Mouse (Mus musculus) hindbrain, embryonic 16.5 days (tissue): ENCODE data around the gene Shisa2. TPM values are rescaled to one million over a fixed set of nuclear protein-coding genes. Genes with fewer than 3 reads are reported as not detected.

Source experiments
- ATAC-seq: fragments of 200-750 bp; cut with Nextera tagmentation; 2 replicates; pipeline ENCODE4 v1.8.0; 2017; ENCODE audit warnings: moderate TSS enrichment, moderate library complexity
- H3K27ac ChIP-seq: fragments of 300-500 bp; sonication (generic); 2 replicates; pipeline ENCODE4 v1.5.1; 2014; ENCODE audit warnings: low read depth, mild to moderate bottlenecking, control low read depth, low read length, moderate library complexity
- H3K27me3 ChIP-seq: fragments of 300-500 bp; sonication (generic); replicated peaks from 2 replicates; pipeline ENCODE4 v1.6.1; 2014; ENCODE audit warnings: low read length; ENCODE audit not compliant: control insufficient read depth, insufficient read depth
- H3K36me3 ChIP-seq: fragments of 300-500 bp; sonication (generic); 2 replicates; pipeline ENCODE4 v1.6.1; 2014; ENCODE audit warnings: mild to moderate bottlenecking, low read length, moderate library complexity, mixed read lengths; ENCODE audit not compliant: control insufficient read depth, insufficient read depth
- H3K4me1 ChIP-seq: fragments of 300-500 bp; sonication (generic); 2 replicates; pipeline ENCODE4 v1.6.1; 2014; ENCODE audit warnings: low read depth, low read length; ENCODE audit not compliant: control insufficient read depth, insufficient read depth
- H3K4me2 ChIP-seq: fragments of 300-500 bp; sonication (generic); 2 replicates; pipeline ENCODE4 v1.6.1; 2014; ENCODE audit warnings: mild to moderate bottlenecking, low read length, control low read depth, moderate library complexity
- H3K4me3 ChIP-seq: fragments of 300-500 bp; sonication (generic); 2 replicates; pipeline ENCODE4 v1.5.1; 2014; ENCODE audit warnings: mild to moderate bottlenecking, low read length, control low read depth, moderate library complexity
- H3K9ac ChIP-seq: fragments of 300-500 bp; sonication (generic); 2 replicates; pipeline ENCODE4 v1.6.1; 2014; ENCODE audit warnings: low read depth, mild to moderate bottlenecking, control low read depth, low read length, moderate library complexity
- H3K9me3 ChIP-seq: fragments of 300-500 bp; sonication (generic); 2 replicates; pipeline ENCODE4 v1.6.1; 2014; ENCODE audit warnings: mild to moderate bottlenecking, low read length, moderate library complexity; ENCODE audit not compliant: control insufficient read depth
- WGBS: fragments of 180-500 bp; shearing (Covaris S2); extraction: QIAGEN DNeasy Blood & Tissue Kit; methylation state at CpG from one replicate; pipeline ENCODE4 v1.1.7; 2014; 5-methylcytosine and 5-hydroxymethylcytosine counted together
- polyA plus RNA-seq: library from polyadenylated mRNA; unstranded; fragments of >200 nt; fragmentation: Nextera tagmentation; extraction: Ambion mirVana; gene quantifications from 2 replicates; pipeline ENCODE4 v1.2.1, GENCODE M21; 2015

Shisa2 gene
- polyA plus RNA-seq, 1 experiment from 2014 or later, result 3.0 TPM

DNA sequence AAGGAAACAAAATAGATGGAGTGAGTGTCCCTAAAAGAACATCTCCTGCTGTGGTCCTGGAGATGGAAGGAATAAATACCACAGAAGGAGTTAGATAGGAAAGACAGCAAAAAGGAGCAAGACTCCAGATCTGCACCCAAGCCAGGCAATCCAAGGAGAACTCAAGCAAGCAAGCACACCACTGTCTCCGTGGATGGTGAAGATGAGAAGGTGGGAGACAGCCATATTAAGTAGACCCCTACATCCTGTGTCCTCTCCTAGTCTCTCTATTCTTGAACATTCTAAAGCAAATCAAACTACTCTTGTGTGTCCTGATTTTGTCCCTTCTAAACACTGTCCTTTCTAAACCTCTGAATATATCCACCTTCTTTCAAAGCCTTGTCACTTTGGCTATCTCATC lies 19.1 kb downstream of the Shisa2 start:
- Histone ChIP-seq H3K9ac (no peak overlapping the region), H3K4me2 (no peak overlapping the region), H3K27ac (no peak overlapping the region), H3K27me3 (no peaks in the 10 kb centered on the region), H3K4me1 (peaks cover under 1% of the 10 kb centered on the region; the same call in 1 of the 2 replicates), H3K36me3 (0 out of 2 replicates have a peak, but pooled peaks cover 3% of the 10 kb centered on the region), H3K9me3 (no peaks in the 10 kb centered on the region), H3K4me3 (no peak overlapping the region)
- ATAC-seq, result no peak
- WGBS, result 78% methylated on average over 1 of the region's 1 CpGs

DNA sequence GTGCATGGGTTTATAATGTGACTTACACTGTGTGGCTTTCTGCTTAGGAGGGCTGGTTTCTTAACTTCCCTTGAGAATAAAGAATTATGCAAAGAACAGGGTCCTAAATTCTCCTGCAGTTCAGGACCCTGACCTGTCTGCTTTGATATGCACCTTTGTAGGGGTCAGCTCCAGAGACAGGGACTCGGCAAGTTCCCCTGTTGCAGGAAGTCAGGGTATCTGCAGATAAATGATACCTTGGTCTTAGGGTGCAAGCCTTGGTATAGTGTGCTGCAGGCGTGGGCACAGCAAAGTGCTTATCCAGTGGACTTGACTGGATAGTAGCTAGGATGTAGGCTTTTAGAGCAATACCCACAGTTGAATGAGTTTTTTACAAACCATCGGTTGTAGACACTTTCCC lies 19.8 kb downstream of the Shisa2 start:
- H3K4me3 ChIP-seq, result no peak overlapping the region
- no peak for ATAC-seq
- no peak overlapping the region for H3K9ac ChIP-seq
- 82% methylated on average over 3 of the region's 3 CpGs for WGBS
- H3K27me3 ChIP-seq, result no peaks in the 10 kb centered on the region
- H3K4me2 ChIP-seq, result no peak overlapping the region
- H3K36me3 ChIP-seq, result 0 out of 2 replicates have a peak, but pooled peaks cover 3% of the 10 kb centered on the region
- H3K4me1 ChIP-seq, result peaks cover 3% of the 10 kb centered on the region; the same call in 1 of the 2 replicates
- no peaks in the 10 kb centered on the region for H3K9me3 ChIP-seq
- no peak overlapping the region for H3K27ac ChIP-seq

DNA sequence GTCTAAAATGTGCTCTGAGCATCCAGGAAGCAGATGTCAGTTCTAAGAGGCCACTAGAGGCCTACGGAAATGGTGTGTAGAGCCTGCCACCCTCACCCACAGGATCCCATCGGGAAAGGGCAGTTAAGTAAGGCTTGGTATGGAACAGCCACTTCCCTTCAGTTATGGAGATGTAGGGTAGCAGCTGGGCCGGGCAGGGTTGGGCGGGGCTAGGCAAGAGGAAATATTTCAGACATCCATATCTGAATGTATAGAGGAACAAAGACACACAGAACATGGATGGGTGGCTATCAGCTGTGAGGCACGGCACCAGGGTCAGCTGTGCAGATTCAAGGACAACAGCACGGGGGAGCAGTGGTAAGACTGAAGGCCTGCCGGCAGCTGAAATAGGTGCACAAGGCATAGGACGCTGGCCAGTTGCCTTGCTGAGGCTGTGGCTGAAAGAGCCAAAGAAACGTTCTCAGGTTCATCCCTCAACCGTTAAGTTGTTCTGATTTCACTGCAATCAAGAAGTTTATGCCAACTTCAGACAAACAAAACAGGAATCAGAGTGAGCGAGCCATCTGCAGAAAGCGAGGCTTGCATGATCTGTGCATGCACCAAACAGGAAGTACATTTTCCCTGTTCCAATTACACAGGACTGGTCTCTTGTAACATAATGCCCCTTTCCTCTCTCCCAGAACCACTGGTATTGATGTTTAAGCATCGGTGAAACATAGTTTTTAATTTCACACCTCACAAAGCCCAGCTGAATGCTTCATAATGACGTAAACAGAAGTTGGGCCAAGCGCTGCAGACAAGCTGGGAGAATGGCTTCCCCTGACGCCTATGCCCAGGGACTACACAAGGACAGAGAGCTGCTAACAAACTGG lies 22.0 kb downstream of the Shisa2 start:
- Histone ChIP-seq H3K27ac (no peak overlapping the region), H3K9ac (no peak overlapping the region), H3K36me3 (0 out of 2 replicates have a peak, but pooled peaks cover 3% of the 10 kb centered on the region), H3K4me2 (no peak overlapping the region), H3K4me3 (no peak overlapping the region), H3K27me3 (no peaks in the 10 kb centered on the region), H3K4me1 (peaks cover 3% of the 10 kb centered on the region; the same call in 1 of the 2 replicates), H3K9me3 (no peaks in the 10 kb centered on the region)
- ATAC-seq, result no peak
- 67% methylated on average over 16 of the region's 16 CpGs for WGBS

DNA sequence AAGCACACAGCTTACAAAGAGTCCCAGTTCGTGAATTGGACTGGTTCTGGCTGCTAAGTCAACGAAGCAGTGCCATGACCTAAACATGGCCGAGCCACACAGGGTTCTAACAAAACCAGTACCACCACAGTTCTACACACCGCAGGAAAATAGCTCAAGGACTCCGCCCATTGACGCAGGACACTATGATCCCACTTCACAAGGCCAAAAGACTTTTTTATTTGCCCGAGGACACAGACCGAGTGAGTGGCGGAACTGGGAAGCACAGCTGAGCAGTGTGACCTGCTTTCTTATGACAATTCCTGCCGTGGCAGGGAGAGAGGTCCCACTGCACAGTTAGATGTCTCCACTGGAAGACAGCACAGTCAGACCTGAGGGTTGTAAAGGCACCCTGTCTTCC lies 23.5 kb downstream of the Shisa2 start:
- Histone ChIP-seq H3K36me3 (0 out of 2 replicates have a peak, but pooled peaks cover 3% of the 10 kb centered on the region), H3K9me3 (no peaks in the 10 kb centered on the region), H3K4me1 (peaks cover 3% of the 10 kb centered on the region; the same call in 1 of the 2 replicates), H3K9ac (no peak overlapping the region), H3K27me3 (no peaks in the 10 kb centered on the region), H3K27ac (no peak overlapping the region), H3K4me2 (no peak overlapping the region), H3K4me3 (no peak overlapping the region)
- WGBS, result 81% methylated on average over 10 of the region's 10 CpGs
- no peak for ATAC-seq

DNA sequence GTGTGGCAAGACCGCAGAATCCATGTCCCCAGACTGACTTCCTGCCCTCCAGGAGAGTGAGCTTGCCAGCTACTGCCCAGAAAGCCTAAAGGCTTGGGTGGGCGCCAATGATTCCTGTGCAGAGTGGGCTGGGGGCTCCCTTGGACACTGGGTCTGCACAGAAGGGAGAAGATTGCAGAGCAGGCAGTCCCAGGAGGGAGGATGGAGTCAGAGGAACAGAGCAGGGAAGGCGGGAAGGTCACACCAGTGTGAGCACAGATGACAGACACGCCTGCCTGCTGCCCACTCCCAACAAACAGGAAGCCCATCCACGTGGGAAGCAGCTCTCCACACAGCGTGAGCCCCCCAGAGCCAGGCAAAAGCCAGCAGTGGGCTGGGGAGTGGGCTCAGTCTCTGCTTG lies 24.2 kb downstream of the Shisa2 start:
- no peak overlapping the region for H3K27ac ChIP-seq
- H3K4me3 ChIP-seq, result no peak overlapping the region
- 53% methylated on average over 6 of the region's 6 CpGs for WGBS
- H3K9me3 ChIP-seq, result no peaks in the 10 kb centered on the region
- H3K4me2 ChIP-seq, result no peak overlapping the region
- H3K27me3 ChIP-seq, result no peaks in the 10 kb centered on the region
- ATAC-seq, result peak; percentile 64; the same call in 1 of the 2 replicates
- no peak overlapping the region for H3K9ac ChIP-seq
- 0 out of 2 replicates have a peak, but pooled peaks cover 3% of the 10 kb centered on the region for H3K36me3 ChIP-seq
- H3K4me1 ChIP-seq, result peaks cover 3% of the 10 kb centered on the region; the same call in 1 of the 2 replicates

DNA sequence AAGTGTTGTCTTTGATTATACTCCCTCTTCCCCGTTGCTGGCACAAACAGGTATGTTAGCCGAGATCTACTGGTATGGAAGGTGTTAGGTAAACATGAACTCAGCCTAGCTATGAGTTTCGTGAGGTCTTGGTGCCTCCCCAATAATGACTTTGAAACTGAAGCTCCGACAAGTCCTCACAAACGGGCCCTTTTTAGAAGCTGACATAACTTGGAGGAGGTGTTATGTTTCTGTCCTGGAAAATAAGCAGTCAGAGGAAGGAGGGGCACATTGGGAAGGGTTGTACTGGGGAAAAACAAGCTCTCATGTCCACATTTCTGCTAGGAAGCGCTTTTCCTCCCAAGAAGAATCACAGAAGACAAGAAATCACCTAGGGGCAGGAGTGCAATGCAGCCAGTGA lies 31.5 kb downstream of the Shisa2 start:
- no peak for ATAC-seq
- Histone ChIP-seq H3K4me2 (no peak overlapping the region), H3K27ac (no peak overlapping the region), H3K9ac (no peak overlapping the region), H3K4me3 (no peak overlapping the region), H3K36me3 (no peaks in the 10 kb centered on the region), H3K9me3 (no peaks in the 10 kb centered on the region), H3K27me3 (no peaks in the 10 kb centered on the region), H3K4me1 (no peaks in the 10 kb centered on the region)
- WGBS, result 86% methylated on average over 6 of the region's 6 CpGs

DNA sequence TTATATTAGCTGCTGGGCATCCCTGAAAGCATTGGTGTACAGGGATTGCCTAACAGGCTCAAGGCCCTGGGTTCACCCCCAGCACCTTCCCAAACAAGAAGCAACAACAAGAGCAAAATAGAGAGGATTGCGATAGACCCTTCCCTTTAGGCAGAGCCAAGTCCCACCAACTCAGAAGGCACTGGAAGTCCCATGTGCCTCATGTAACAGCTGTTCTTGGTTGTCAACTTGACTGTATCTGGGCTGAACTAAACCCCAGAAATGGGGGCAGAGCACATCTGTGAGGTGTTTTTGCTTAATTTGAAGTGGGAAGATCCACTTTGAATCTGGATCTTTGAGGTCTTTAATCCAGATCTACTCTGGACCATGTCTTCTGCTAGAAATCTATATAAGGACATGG lies 32.0 kb downstream of the Shisa2 start:
- no peak for ATAC-seq
- Histone ChIP-seq H3K27ac (no peak overlapping the region), H3K4me1 (no peaks in the 10 kb centered on the region), H3K27me3 (no peaks in the 10 kb centered on the region), H3K4me2 (no peak overlapping the region), H3K36me3 (no peaks in the 10 kb centered on the region), H3K4me3 (no peak overlapping the region), H3K9ac (no peak overlapping the region), H3K9me3 (no peaks in the 10 kb centered on the region)
- WGBS, result 96% methylated on average over 1 of the region's 1 CpGs

DNA sequence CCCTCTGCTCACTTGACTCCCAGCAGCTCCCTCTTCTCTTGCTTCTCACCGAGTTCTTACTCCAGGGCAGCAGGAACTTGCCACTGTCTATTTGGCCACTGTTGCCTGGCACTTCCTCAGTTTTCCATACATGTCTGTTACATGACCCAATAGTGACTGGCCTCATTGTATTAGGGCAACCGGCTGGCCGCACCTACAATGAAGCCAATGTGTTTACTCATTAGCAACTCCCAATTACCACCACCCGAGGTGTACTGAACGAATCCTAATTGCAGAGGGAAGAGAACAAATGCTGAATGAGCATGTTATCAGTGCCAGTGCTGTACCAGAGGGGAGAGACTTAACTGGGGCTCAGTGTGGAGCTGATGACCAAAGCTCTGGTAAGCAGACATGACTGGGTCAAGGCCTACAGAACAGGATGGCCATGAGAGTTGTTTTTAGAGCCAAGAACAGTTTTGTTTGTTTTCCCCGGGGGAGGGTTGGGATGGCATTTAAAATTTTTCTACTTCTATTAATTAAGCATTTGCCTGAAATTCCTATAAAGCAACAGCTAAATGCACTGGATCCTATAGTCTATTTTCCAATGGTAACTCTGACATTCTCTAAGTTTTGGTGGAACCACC lies 47.9 kb downstream of the Shisa2 start:
- Histone ChIP-seq H3K27me3 (no peaks in the 10 kb centered on the region), H3K4me3 (no peak overlapping the region), H3K9ac (no peak overlapping the region), H3K27ac (no peak overlapping the region), H3K36me3 (no peaks in the 10 kb centered on the region), H3K9me3 (no peaks in the 10 kb centered on the region), H3K4me1 (no peaks in the 10 kb centered on the region), H3K4me2 (no peak overlapping the region)
- 76% methylated on average over 6 of the region's 6 CpGs for WGBS
- no peak for ATAC-seq

DNA sequence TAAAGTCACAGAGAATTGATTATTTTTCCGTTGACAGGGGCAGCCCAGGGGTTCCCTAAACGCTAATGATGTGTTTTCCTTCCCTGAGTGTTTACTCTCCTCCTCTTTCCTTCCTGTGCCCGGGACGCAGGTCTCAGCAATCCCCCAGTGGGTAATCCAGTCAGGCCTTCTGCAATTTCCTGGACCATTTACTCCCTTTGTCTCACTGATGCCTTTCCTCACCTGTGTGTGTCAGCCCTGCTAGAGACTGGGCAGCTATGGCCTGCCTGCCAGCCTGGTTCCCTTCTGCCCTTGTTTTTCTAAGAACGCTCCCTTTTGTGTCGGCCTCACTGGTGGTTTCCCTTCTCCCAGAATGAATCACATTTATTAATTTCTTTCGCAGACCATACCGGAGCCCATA lies 49.4 kb downstream of the Shisa2 start:
- H3K9ac ChIP-seq, result no peak overlapping the region
- no peak overlapping the region for H3K4me2 ChIP-seq
- H3K9me3 ChIP-seq, result no peaks in the 10 kb centered on the region
- no peaks in the 10 kb centered on the region for H3K36me3 ChIP-seq
- WGBS, result 31% methylated on average over 8 of the region's 8 CpGs
- H3K4me1 ChIP-seq, result no peaks in the 10 kb centered on the region
- H3K4me3 ChIP-seq, result no peak overlapping the region
- no peak overlapping the region for H3K27ac ChIP-seq
- no peaks in the 10 kb centered on the region for H3K27me3 ChIP-seq
- ATAC-seq, result peak; percentile 60
